Mouse (Mus musculus): Measurements from ENCODE around the gene Gm44579.

The Gm44579 gene

DNA sequence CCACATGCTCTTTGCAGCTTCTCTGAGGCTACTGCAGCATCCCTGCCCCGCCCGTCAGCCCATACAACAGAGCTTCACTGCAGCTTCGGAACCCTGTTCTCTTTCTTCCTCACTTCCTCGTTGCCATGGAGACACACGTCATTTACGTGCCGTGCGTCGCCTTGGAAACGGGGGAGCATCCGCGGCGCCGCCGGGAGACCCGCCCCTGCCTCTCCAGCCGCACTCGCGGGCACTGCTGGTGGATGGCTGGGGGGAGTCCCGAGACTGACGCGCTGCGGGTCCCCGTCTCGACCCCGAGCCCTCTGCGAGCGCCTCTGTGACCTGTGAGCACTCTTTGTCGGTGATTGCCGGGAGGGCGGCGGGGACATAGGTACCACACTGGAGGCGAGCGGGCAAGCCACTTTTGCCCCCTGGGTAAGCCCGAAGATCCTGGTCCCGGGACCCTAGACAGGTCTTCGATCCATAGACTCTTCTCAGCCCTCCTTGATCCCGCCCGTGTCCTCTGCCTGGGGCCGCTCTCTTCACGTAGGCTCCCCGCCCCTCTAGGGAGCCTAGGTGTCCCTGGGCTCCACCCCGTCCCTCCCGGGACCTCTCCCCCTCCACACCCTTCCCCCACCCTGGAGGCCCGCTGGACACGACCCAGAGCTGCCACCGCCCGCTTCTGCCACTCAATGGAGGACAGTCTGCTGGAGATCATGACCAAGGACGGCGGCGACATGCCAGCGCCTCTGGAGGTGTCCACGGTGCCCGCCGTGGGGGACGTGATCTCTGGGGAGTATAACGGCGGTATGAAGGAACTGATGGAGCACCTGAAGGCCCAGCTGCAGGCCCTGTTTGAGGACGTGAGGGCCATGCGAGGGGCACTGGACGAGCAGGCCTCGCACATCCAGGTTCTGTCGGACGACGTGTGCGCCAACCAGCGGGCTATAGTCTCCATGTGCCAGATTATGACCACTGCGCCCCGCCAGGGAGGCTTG lies 52.8 kb downstream of the Gm44579 start:
- no peak for DNase-seq (ENCODE audit: low spot score)

DNA sequence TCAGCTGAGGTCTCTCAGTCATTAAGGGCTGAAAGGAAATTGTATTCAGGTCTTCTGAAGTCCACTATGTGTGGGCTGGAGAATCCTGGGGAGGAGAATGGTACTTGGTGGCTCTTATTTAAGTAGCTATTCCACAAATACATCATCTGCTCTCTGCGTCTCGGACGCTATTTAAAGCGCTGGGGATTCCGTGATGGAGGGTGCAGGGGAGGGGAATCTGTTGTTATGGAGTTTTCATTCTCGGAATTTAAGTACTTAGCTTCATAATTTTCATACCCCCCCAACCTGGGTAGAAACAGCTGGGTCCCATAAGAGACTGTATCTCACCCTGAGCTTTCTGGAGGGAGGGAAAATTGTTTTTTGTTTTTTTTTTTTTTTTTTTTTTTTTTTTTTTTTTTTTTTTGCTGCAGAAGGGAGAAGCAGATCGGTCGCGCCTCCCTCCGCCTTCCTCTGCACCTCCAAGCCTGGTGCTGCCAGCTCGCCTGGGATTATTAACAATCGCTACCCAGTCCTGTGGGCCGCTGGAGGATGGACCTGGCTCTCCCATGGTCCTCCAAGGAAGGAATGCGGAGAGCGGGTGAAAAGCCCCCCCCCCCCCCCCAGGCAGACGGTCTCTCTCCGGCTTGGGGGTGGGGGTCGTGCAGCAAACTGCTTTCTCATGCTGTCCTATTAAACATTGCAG lies 53.7 kb downstream of the Gm44579 start, which contains the start of gene Ccdc184:
Gene Ccdc184, plus strand, starts transcription at position 196 of the 682 bp plus-strand sequence.
- DNase-seq (ENCODE audit: low spot score) = no peak

DNA sequence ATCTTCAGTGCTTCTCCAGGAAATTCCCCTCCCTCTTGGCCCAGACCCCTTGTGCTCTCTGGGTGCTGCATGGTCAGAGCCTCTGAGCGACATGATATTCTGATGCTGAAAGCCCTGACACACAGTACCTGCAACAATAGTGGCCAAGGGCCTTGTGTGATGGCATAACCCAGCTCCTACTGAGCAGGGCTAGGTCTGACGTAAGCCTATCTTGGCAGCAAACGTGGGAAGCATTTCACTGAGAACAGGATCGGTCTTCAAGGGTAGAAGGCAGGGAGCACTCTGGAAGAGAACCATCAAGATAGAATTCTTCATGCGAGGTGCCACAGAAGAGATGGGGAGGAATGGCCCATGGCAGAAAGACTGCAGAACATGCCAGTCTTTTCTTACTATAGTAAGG lies 55.3 kb downstream of the Gm44579 start, which contains the start of gene Asb8:
Gene Asb8, minus strand, starts transcription at position 101 of the 400 bp plus-strand sequence.
- no peak for DNase-seq (ENCODE audit: low spot score)

DNA sequence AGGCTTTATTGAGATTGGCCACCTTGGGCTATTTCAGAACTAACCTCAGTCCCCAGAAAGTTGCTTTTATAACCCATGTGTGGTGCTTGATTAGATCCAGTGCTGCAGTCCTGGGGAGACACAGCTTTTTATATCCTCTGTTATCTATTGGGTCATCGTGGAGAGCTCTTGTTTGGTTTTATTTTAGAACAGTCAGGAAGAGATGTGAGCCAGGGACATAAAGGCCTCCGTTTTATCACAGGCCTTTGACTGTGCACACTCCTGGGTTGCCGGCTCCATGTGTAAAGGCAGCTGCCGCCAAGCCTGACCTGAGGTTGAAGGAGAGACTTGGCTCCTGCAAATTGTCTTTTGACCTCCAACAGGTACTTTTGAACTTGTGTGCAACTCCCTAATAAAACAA lies 58.2 kb downstream of the Gm44579 start:
- no peak for DNase-seq (ENCODE audit: low spot score)

DNA sequence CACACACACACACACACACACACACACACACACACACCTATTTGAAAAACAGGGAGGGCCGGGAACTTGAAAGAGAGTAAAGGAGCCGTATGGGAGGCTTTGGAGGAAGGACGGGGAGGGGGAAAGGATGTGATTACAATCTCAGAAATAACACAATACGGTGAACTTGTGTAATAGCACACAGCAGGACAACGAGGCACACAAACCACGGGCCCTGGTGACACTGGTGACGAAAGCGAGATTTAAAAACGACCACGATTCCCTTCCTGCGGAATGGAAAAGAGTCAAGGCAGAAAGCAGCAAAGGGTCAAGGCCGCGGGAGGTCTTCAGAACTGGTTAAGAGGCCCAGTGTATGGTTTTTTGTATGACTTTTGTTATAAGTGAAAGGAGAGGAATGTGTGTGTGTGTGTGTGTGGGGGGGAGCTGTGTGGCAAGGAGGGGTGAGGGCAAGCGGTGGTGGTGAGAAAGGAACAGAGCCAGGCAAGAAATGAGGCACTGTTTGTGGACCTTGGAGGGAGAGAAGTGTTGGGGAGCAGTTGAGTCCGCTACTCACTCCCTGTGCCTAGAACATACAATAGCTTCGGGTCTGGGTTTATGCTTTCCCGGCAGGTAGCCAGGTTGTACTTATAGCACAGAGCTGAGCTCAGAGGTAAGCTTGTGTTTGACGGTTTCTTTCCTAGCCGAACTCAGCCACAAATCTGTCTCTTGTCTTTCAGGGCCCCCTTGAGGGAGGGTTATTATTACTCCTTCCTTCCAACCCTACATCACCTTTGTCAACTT lies 59.6 kb downstream of the Gm44579 start:
- DNase-seq (ENCODE audit: low spot score) = no peak

DNA sequence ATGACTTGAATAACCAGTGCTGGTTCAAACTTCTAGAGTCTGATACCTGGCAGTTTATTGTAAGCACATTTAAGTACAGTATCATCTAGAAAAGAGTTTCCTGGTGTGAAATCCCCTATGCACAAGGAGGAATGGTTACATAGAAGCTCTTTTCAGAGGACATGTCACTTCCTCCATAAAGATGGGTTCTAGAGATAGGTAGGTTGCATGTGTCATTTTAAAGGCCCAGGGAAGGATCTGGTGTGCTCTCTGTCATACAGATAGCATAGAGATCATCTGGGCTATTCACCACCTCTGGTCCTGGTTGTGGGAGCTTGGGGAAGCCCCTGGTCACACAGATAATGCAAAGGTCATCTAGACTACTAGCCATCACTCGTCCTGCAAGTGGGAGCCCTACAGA lies 63.5 kb downstream of the Gm44579 start:
- DNase-seq (ENCODE audit: low spot score) = no peak

DNA sequence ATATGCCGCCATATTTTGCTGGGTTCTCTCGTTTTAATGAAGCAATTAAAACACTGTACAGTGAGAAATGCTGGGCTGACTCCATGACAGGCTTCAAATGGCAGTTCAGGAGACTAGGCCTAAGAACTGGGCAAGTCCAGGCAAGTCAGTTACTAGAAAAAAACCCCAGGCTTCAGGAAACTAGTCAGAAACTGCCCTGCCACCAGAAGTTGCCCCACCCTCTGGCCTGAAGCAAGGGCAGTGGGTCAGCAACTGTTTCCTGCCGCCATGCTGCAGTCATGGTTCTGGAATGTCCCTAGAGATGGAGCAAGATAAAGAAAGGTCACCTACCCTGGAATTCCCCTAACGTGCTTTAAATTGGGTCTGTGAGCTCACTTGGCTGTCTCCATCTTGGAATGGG lies 64.8 kb downstream of the Gm44579 start:
- peak; percentile 21 for DNase-seq (ENCODE audit: low spot score)

DNA sequence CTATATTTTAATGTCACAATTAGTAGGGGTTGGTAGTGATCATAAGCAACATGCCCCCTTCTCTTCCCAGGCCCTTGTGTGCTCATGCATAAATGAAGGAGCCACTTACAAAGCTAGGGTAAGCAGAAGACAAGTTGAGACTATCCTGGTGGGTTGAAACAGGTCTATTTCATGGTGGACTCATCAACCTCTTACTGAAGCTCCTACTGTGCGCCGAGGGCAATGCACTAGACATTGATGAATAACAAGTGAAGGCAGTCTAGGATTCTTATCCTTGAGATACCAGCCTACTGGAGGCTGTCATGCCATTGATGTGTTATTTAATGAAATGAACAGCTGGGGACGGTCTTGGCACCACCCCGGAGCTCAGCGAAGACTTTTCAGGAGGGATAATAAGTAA lies 65.5 kb downstream of the Gm44579 start:
- no peak for DNase-seq (ENCODE audit: low spot score)

DNA sequence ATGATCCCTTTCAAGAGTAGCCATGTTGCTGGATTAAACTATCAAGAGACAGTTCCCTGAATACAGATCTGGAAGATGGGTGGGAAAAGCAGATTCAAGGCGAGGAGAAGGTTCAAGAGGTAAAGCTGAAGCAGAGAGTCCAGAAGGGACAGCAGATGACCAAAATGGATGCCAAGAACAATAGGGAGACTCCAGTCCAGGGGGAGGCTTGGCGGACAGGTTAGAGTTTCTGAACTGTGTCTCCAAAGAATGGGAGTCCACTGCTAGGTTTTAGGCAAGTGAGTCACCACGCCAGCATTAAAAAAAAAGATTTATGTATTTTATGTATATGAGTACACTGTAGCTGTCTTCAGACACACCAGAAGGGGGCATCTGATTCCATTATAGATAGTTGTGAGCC lies 66.1 kb downstream of the Gm44579 start:
- DNase-seq (ENCODE audit: low spot score) = no peak

DNA sequence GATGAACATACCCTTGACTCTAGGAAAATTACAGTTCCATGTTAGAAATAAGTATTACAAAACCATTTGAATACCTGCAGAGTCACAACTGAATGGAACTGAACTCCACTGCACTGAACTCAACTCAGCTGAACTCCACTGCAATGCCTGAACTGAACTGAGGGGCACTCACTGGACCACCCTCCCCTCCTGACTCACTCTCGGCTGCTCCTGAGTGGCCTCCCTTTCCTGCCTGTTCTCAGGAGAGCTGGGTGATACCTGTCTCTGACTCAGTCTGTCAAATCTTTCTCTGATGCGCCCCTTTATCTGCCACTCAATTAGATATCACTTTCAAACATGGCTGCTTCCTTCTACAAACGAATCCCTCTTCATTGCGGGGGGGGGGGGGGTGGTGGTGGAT lies 66.6 kb downstream of the Gm44579 start:
- DNase-seq (ENCODE audit: low spot score) = no peak

DNA sequence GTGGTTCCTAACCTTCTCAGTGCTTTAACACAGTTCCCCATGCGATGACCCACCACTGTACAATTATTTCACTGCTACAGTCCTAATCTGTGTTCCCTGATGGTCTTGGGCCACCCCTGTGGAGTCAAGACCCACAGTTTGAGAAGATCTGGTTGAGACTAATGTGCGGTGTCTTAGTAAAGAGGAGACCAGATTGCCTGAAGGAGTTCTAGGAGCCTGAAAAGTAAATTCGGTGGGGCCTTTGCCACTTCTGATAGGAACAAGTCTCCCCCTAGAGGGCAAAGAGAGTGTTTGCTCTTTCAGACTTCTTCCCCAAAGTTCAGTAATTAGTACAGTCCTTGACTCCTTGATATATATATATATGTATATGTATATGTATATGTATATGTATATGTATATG lies 67.2 kb downstream of the Gm44579 start:
- DNase-seq (ENCODE audit: low spot score) = peak; percentile 75

DNA sequence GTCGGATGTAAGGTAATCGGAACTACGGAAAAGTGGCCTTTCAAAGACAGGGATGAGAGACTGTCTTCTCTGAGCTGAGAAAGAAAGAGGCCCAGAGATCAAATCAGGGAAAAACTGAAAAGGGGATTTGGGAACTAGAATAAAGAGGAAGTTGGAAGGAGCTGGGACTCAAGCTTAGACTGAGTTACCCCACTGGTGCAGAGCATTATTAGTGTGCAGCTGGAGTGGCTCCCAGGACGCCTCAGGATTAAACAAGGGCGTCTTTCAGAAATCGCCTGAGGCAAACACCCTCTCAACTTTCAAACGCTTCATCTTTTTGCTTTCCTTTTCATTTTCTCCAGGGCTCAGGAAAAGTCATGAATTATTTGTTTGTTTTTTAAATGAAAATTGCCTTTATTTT lies 67.9 kb downstream of the Gm44579 start:
- no peak for DNase-seq (ENCODE audit: low spot score)

DNA sequence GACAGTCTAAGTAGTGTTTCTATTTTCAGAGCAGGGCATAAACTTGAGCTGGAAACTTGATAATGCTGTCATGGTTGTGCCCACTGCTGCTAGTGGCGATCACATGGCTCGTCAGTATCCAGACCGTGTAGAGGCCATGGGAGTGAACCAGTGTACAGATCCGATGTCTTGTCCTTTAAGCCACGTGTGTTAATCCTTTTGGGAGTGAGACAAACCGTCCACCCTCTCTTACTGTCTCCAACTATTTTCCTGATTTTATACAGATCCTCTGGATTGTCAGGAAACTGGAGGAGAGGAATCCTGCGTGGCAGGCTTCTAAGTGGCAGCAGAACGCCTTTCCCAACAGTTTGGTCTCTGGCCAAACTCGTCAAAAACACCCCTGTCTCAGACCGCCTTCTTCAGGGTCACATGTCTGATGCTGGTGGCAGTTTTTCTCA lies 71.6 kb downstream of the Gm44579 start:
- no peak for DNase-seq (ENCODE audit: low spot score)

DNA sequence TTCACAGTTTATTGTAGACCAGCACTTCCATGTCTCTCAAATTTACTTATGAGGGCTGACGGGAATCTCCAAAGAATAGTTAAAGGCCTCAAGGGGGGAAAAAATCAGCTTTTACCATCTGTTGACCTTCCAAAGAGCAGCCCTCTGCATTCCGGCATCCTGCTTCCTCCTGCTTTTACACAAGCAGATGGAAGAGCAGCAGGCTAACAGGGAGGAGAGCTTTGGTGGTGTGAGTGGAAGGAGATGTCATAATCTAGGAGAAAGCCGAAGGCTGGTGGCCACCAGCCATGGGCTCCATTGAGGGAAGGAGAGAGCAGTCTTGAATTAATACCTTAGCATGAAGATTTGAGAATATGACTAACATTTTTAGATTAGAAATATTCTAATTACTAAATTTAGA lies 72.4 kb downstream of the Gm44579 start:
- no peak for DNase-seq (ENCODE audit: low spot score)

DNA sequence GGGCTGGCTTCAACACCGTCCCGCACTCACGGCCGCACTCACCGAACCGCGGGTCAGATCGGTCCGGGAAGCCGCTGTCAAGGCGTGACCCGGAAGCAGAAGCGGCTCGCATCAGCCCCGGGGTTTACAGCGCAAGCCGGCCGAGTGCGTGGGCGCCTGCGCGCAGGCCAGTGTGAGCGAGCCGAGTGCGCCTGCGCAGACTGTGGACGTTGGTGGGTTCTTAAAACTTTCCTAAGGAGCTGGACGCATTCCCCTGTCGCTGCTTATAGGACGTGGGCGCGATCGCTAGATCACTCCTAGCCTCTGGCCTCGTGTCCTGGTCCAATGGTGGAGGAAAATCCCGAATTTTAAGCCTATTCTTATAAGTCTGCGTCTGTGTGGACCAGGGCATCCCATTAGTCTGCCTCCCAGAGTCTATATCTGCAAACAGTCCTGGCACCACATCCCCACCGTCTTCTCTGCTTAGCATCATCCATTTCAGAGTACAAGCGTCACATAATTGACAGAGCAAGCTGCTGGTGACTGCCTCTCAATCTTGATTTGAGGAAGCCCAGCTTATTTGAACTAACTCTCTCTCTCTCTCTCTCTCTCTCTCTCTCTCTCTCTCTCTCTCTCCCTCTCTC lies 75.1 kb downstream of the Gm44579 start:
- peak; percentile 92 for DNase-seq (ENCODE audit: low spot score)

DNA sequence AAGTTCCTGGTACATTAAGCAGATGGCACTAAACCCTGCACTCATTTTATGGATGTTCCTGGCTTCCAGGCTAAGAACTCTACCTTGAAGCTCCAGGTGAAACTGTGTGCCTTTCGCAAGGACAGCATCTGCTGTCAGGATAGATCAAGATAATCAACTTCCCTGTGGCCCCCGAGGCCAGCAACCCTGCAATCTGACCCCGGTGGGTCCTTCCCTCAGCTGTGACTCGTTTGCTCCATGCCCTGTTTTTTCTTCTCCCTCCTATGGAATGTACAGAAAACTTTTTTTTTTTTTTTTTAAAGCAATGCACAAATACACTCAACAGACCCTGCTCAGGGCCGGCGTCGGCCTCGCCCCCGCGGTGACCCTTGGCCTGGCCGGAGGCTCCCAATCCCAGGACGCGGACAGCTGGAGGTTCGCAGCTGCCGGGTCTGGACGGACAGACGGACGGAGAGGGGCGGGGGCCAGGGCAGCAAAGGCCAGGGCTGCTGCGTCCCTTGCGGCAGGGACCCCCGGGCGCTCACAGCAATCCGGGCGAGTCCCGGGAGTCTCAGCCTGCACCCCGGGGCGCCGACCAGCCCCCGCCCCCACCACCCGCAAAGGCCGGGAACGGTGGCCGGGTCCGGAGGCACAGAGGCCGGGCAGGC lies 75.8 kb downstream of the Gm44579 start:
- DNase-seq (ENCODE audit: low spot score) = peak; percentile 19

DNA sequence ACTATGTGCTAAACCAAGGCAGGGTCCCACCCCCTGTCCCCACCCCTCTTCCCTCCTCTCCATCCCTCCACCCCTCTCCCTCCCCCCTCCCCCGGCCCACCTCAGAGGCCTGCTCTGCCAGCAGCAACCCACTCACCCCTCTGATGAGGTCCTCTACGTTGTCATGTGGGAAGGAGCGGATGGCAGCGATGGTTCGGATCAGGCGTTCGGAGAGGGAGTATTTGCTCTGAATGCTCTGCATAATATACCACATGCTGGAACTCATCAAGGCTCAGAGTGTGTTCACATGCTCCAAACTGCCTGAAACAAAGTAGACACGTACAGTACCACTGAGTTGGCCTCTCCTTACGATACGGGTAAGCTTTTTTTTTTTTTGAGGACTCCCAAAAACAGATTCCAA lies 78.3 kb downstream of the Gm44579 start:
- no peak for DNase-seq (ENCODE audit: low spot score)

DNA sequence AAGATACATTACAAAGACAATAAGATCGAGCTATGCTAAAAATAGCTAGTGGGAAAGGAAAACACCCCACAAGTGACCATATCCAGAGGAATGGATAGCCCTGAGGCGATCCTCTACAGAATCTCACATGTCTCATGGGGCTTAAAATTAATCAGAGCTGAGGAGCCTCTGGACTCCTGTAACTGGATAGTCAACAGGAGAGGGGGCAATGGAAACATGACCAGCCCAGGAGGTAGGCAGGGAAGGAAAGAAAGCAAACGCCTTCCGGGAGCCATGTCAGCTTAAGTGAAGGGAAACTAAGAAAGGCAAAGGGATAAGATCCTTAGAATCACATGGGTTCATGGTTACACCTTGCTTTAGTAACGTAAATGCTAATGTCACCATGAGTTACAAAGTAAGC lies 80.0 kb downstream of the Gm44579 start:
- DNase-seq (ENCODE audit: low spot score) = no peak

DNA sequence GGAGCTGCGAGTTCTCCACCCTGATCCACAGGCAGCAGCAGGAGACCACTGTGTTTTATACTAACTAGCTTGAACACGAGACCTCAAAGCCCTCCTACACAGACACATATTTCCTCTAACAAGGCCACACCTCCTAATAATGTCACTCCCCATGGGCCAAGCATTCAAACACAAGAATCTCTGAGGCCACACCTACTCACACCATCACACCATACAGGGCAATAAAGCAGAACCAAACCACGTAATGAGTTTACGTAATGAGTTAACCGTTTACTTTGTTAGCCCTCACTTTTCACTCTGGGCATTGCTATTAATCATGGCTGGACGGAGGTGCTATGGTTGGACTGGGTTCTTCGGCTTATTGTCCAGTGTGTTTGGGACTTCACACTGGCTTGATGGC lies 81.0 kb downstream of the Gm44579 start:
- no peak for DNase-seq (ENCODE audit: low spot score)

DNA sequence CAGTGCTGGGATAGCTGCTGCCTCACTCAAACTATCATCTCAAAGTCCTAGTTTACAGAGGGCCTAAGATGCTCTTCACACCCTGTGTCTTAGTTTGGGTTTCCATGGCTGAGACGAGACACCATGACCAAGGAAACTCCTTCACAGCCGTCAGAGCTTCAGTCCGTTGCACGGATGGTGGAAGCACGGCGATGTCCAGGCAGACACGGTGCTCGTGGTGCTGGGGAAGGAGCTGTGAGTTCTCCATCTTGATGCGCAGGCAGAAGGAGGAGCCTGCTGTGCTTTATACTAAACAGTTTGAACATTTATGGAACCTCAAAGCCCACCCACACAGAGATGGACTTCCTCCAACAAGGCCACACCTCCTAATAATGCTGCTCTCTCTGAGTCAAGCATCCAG lies 83.9 kb downstream of the Gm44579 start:
- DNase-seq (ENCODE audit: low spot score) = no peak

Measured in adipocyte (in vitro differentiated cells).